Mouse (Mus musculus) layer of hippocampus, postnatal 14 days (tissue): ENCODE measurements around the gene Gm9821. TPM values are rescaled to one million over a fixed set of nuclear protein-coding genes. Genes with fewer than 3 reads are reported as not detected.
A peak's percentile ranks its signal among the peaks of the same experiment; 100 is the strongest.

ENCODE experiments used
- DNase-seq, 2 experiments: peaks; one replicate each; pipeline ENCODE4 v3.0.0; 2021 to 2022; ENCODE audit warnings: low spot score in 2 of 2, mixed read lengths in 1 of 2
- total RNA-seq, 2 experiments: library from RNA; stranded (reverse); gene quantifications; 2 replicates each; pipeline ENCODE4 v1.2.3; 2021

The Gm9821 gene
- total RNA-seq, 2 experiments from 2014 or later: not detected

- DNase-seq: no peak
Measured at GRCm38 (mm10) chr2:91925442-91925841, 20.1 kb upstream of the Gm9821 start.

- DNase-seq: no peak
Measured at GRCm38 (mm10) chr2:91926949-91927348, 18.6 kb upstream of the Gm9821 start, which contains the start of gene Chrm4. Chrm4 (plus strand) TSS chr2:91927249.

DNA sequence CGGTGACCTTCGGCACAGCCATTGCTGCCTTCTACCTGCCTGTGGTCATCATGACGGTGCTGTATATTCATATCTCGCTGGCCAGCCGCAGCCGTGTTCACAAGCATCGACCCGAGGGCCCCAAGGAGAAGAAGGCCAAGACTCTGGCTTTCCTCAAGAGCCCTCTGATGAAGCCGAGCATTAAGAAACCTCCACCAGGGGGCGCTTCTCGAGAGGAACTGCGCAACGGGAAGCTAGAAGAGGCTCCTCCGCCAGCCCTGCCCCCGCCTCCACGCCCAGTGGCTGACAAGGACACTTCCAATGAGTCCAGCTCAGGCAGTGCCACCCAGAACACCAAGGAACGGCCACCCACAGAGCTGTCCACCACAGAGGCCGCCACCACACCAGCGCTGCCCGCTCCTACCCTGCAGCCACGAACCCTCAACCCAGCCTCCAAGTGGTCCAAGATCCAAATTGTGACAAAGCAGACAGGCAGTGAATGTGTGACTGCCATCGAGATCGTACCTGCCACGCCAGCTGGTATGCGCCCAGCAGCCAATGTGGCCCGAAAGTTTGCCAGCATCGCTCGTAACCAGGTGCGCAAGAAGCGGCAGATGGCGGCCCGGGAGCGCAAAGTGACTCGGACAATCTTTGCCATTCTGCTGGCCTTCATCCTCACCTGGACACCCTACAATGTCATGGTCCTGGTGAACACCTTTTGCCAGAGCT lies 17.5 kb upstream of the Gm9821 start:
- peak; percentile 69 to 80 for DNase-seq

DNA sequence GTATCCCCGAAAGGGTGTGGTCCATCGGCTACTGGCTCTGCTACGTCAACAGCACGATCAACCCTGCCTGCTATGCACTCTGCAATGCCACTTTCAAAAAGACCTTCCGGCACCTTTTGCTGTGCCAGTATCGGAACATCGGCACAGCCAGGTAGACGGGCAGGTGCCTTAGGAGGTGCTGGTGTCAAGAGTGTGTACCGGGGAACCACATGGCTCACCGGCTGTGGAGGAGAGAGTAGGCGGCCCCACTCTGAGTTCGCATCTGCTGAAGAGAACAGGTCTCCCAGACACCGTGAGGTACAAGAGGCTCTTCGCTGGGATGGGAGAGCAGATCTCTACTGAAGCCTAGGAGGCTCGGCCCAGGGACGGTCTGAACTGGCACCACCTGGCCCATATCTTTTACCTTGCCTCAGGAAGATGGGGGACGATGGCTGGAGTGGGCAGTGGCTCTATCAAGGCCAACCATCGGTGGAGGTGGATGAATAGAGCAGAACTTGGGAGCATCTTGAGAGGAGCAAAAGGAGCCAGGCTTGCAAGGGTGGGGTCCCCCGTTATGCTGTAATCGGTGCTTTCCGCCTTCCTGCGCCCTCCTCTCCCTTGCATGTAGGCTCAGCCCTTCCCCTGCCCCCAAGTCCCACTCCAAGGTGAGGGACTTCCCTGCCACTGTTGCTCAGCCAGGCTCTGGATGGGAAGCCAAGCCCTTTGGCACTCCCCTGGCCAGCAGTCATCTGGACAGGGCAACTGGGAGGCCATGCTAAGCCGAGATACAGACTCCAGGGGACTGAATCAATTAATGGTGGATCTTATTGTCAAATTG lies 16.8 kb upstream of the Gm9821 start:
- DNase-seq: no peak

GRCm38 (mm10) chr2:91929455-91929854 lies 16.0 kb upstream of the Gm9821 start:
- no peak for DNase-seq

DNA sequence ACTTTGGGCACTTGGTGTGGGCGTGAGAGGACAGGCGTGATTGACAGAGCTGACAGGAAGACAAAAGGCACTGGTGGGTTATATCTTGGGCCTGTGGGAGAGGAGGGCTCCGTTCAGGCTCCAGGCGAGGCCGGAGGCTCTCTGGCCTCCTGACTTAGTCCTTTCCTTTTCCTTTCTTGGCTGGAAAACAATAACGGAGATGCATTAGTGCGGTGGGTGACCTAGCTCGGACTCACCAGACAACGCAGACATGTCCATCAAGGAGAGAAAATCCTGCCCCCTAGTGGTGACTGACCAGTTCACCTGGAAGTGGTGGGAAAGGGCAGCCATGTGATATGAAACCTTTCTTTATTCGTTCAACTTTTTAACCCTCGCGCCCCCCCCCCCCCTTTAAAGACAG lies 15.6 kb upstream of the Gm9821 start:
- peak in 1 of 2 experiments; percentile 59 for DNase-seq

GRCm38 (mm10) chr2:91930761-91931291 lies 14.7 kb upstream of the Gm9821 start:
- no peak for DNase-seq

GRCm38 (mm10) chr2:91931328-91932159 lies 14.0 kb upstream of the Gm9821 start:
- no peak for DNase-seq

DNA sequence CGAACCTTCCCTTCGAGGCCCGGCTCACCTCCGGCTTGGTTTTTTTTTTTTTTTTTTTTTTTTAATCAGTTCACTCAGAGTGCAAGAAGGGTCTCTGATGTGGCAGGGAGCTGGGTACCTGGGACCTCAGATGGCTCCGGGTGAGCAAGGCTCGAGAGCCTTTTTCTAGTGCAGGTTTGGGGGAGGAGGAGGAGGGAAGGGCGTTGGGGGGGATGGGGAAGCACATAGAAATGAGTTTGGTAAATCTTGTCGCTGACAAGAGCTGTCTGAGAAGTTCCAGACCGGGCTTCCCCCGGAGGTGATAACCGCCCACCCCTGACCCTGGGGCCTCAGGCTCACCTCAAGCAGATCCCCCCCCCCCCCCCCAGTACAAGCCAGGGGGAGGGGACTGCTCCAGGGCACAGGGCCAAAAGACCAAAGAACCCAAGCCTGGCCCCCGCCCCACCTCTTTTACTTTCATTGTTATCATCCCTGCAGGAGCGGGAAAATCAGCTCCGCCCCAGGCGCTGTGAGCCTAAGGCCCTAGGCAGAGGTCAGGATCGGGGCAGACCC lies 13.3 kb upstream of the Gm9821 start, which contains the start of gene Mdk:
Gene Mdk (minus strand): TSS at position 138 of the 552 bp plus-strand sequence.
- DNase-seq: no peak

- no peak for DNase-seq
Measured at GRCm38 (mm10) chr2:91932737-91933350, 12.7 kb upstream of the Gm9821 start.

GRCm38 (mm10) chr2:91933471-91933870 lies 12.0 kb upstream of the Gm9821 start:
- no peak for DNase-seq

DNA sequence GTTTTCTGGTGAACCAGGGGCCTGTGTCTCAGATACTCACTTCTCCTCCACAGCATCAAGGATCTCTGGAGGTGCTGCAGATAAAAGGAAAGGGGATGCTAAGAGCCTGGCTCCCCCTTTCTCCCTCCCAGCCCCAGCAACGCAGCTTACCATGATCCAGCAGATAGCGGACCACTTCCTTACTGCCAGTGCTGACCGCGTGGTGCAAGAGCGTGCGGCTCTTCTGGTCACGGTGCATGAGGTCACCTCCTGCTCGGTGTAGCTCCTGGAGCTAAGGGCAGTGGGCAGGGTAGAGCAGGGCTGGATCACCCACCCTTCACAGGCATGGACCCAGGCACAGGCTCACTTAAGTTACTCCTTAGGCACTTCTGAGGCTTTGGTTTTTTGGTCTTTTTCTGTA lies 11.5 kb upstream of the Gm9821 start:
- DNase-seq: no peak

DNA sequence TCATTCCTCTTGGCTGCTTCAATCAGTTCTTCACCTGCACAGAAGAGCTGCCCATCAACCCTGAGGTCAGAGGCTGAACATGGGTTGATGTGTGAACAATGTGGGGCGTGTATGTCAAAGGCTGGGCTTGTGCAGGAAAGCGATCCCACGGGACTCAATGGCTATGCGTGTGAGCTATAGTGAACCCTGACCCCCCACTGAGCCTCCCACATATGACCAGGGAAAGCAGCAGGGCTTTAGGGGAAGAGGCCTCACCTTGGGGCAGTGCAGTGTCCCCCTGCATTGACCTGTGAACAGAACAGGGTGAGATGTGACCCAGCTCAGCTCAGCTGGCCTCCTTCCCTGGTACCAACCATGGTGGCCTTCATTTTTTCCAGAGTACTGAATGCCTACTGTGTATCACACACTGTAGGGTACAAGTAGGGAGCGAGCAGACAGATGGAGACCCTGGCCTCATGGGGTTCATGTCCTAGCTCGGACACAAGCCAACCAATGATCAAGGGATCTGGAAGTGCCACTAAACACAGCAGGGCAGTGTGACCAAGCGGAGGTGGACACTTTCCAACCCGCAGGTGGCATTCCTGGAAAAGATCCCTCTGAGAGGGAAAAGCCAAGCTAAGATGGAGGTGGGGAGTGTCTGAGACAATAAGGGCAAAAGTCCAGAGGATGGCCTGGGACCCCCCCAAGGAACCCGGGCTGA lies 10.5 kb upstream of the Gm9821 start:
- DNase-seq: no peak

GRCm38 (mm10) chr2:91936154-91936553 lies 9.3 kb upstream of the Gm9821 start:
- DNase-seq: no peak

GRCm38 (mm10) chr2:91939303-91939935 lies 6.1 kb upstream of the Gm9821 start:
- no peak for DNase-seq

GRCm38 (mm10) chr2:91942356-91942755 lies 3.1 kb upstream of the Gm9821 start:
- no peak for DNase-seq

- peak; percentile 79 to 84 for DNase-seq
Measured at GRCm38 (mm10) chr2:91944170-91944950, 1.1 kb upstream of the Gm9821 start.

- no peak for DNase-seq
Measured at GRCm38 (mm10) chr2:91946836-91947235, 1.3 kb downstream of the Gm9821 start.
